Mouse (Mus musculus) adrenal gland, postnatal 10 days (tissue): Measurements from ENCODE around the gene Mcat. TPM values are rescaled to one million over a fixed set of nuclear protein-coding genes. Genes with fewer than 3 reads are reported as not detected.

Source experiments
- DNase-seq: peaks from one replicate; pipeline ENCODE4 v3.0.0; 2021; ENCODE audit warnings: mixed read lengths
- long read RNA-seq, 2 experiments: library from polyadenylated mRNA; stranded (forward); transcript quantifications; one replicate each; pipeline ENCODE4 v2.0.0; 2021
- total RNA-seq, 2 experiments: library from RNA; stranded (reverse); gene quantifications; 2 replicates each; pipeline ENCODE4 v1.2.3; 2021

Mcat gene
- 10 to 100 TPM; 43.1 to 49.3 TPM for total RNA-seq
- long read RNA-seq, experiment 1, transcript Mcat-206 (3 exons, 740 nt), result minor isoform, 6 of 156 reads
- long read RNA-seq, experiment 1, transcript Mcat-201 (4 exons, 1,917 nt), result major isoform, 122 of 156 reads
- long read RNA-seq, experiment 1, partial matches to known transcripts, result 0 of 156 reads
- long read RNA-seq, experiment 1, other reads (novel, unspliced or antisense), result 25 of 156 reads
- long read RNA-seq, experiment 2, transcript Mcat-201 (4 exons, 1,917 nt), result major isoform, 61 of 84 reads
- long read RNA-seq, experiment 2, partial matches to known transcripts, result 0 of 84 reads
- long read RNA-seq, experiment 2, other reads (novel, unspliced or antisense), result 23 of 84 reads

GRCm38 (mm10) chr15:83563327-83563856, at the start of gene Mcat, which contains the start of gene Tspo:
Gene Mcat (minus strand): TSS chr15:83563787.
Gene Tspo (plus strand): TSS chr15:83563592.
- peak; percentile 88 for DNase-seq

GRCm38 (mm10) chr15:83607115-83607802, 43.7 kb upstream of the Mcat start:
- peak; percentile 83 for DNase-seq

- DNase-seq, result no peak
Measured at GRCm38 (mm10) chr15:83606700-83607099, 43.1 kb upstream of the Mcat start.

GRCm38 (mm10) chr15:83606216-83606615, 42.6 kb upstream of the Mcat start:
- DNase-seq, result no peak

GRCm38 (mm10) chr15:83603426-83603825, 39.8 kb upstream of the Mcat start:
- DNase-seq, result no peak

- no peak for DNase-seq
Measured at GRCm38 (mm10) chr15:83603046-83603396, 39.4 kb upstream of the Mcat start.

GRCm38 (mm10) chr15:83602372-83603045, 38.9 kb upstream of the Mcat start:
- DNase-seq, result peak; percentile 45

- no peak for DNase-seq
Measured at GRCm38 (mm10) chr15:83601185-83601584, 37.6 kb upstream of the Mcat start.

- DNase-seq, result no peak
Measured at GRCm38 (mm10) chr15:83596833-83597232, 33.2 kb upstream of the Mcat start.

- DNase-seq, result no peak
Measured at GRCm38 (mm10) chr15:83595364-83595711, 31.8 kb upstream of the Mcat start.

GRCm38 (mm10) chr15:83594513-83595363, 31.2 kb upstream of the Mcat start, which contains the start of gene Ttll12:
Gene Ttll12 (minus strand): TSS chr15:83595157.
- peak; percentile 96 for DNase-seq

GRCm38 (mm10) chr15:83593702-83594512, 30.3 kb upstream of the Mcat start:
- DNase-seq, result no peak

- DNase-seq, result peak; percentile 60
Measured at GRCm38 (mm10) chr15:83593189-83593585, 29.6 kb upstream of the Mcat start.

- no peak for DNase-seq
Measured at GRCm38 (mm10) chr15:83592260-83593188, 28.9 kb upstream of the Mcat start.

GRCm38 (mm10) chr15:83591758-83592157, 28.2 kb upstream of the Mcat start:
- DNase-seq, result no peak

GRCm38 (mm10) chr15:83590841-83591240, 27.3 kb upstream of the Mcat start:
- no peak for DNase-seq

GRCm38 (mm10) chr15:83584741-83585220, 21.2 kb upstream of the Mcat start:
- DNase-seq, result no peak

- DNase-seq, result peak; percentile 82
Measured at GRCm38 (mm10) chr15:83583419-83584156, 20.0 kb upstream of the Mcat start.

GRCm38 (mm10) chr15:83582931-83583330, 19.3 kb upstream of the Mcat start:
- no peak for DNase-seq
